ENCODE assay signal across 10 mouse cellular contexts in the genomic region with DNA sequence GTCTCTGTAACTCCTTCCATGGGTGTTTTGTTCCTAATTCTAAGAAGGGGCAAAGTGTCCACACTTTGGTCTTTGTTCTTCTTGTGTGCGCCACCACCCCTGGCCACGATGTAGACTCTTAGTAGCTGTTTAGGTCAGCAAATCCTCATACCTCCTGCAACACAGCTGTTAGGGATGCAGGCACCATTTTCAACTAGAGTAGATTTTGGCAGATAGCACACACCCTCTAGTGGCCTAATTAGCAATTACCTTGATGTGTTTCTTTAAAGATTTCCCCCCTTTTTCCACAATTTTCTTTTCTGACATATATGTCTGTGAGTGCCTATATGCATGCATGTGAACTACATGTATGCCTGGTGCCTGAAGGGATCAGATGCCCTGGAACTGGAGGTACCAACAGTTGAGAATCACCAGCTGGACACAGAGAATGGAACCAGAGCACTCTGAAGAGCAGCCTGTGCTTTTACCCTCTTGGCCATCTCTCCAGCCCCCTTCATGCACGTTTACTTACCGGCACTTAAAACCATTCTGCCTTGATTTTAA. TPM values are rescaled to one million over a fixed set of nuclear protein-coding genes. Genes with fewer than 3 reads are reported as not detected.
DNase-seq lines count a peak whose midpoint lies in the region; ATAC-seq and TF ChIP-seq lines count a peak whose summit lies in the region.
"Had no signal": no experiment of that assay in that cellular context is flagged by ENCODE, and none has a peak within 500 bp of the region (broad histone marks: within the 10 kb centered on the region; RNA-seq: fewer than 3 reads in every experiment).

No protein-coding gene starts in this region.

- peaks cover 23% of the 10 kb centered on the region for H3K36me3 ChIP-seq in limb, embryonic 14.5 days (ENCODE audit: control insufficient read depth, insufficient read depth, low read length)
- H3K36me3 ChIP-seq in limb, embryonic 10.5 days, result peaks cover 30% of the 10 kb centered on the region
- peaks cover 34 to 62% of the 10 kb centered on the region in 2 experiments for H3K36me3 ChIP-seq in CH12.LX (replicated peaks in 1 of 2; ENCODE audit: control insufficient read depth in 1 of 2, insufficient read depth in 1 of 2, low read length in 1 of 2)
- H3K36me3 ChIP-seq in embryonic facial prominence, embryonic 14.5 days (ENCODE audit: control insufficient read depth, insufficient read depth, low read length), result peaks cover 20% of the 10 kb centered on the region

- H3K4me2 ChIP-seq in limb, embryonic 14.5 days (replicated peaks; ENCODE audit: low read depth, low read length, severe bottlenecking), result no peak overlapping the region
- H3K4me2 ChIP-seq in CH12.LX (ENCODE audit: insufficient read depth, low read depth, poor library complexity, severe bottlenecking), result no peak overlapping the region
- H3K4me2 ChIP-seq in embryonic facial prominence, embryonic 14.5 days (ENCODE audit: low read depth, low read length), result no peak overlapping the region

- dilution Hi-C loops in CH12.LX (cut with MboI; ENCODE audit: extremely low pct_ligation_motif_present, extremely low pct_unique_long_range_greater_than_20kb, low sequenced_read_pairs), result no loop called here

- peak; percentile 89 for TF ChIP-seq RAD21 in CH12.LX (IDR thresholded peaks at IDR 0.05; ENCODE audit: low read depth, low read length)

- no peak overlapping the region for H3K9ac ChIP-seq in limb, embryonic 14.5 days (ENCODE audit: low read depth, low read length, severe bottlenecking)
- no peak overlapping the region for H3K9ac ChIP-seq in CH12.LX (ENCODE audit: insufficient read depth, low read depth)
- H3K9ac ChIP-seq in embryonic facial prominence, embryonic 14.5 days (ENCODE audit: low read depth, low read length), result no peak overlapping the region

- peak; percentile 87 to 90 for TF ChIP-seq CTCF in CH12.LX (conservative IDR thresholded peaks at IDR 0.05 in 1 of 2, IDR thresholded peaks at IDR 0.05 in 1 of 2; ENCODE audit: low read depth in 2 of 2, low read length in 2 of 2)

- WGBS in limb, embryonic 14.5 days, result 76% methylated on average over 4 of the region's 4 CpGs
- WGBS in limb, embryonic 10.5 days, result 83% methylated on average over 4 of the region's 4 CpGs
- WGBS in embryonic facial prominence, embryonic 14.5 days, result 74% methylated on average over 4 of the region's 4 CpGs

- no peak for TF ChIP-seq EP300 in CH12.LX (IDR thresholded peaks at IDR 0.05; ENCODE audit: low read length)

- no peaks in the 10 kb centered on the region for H3K27me3 ChIP-seq in limb, embryonic 14.5 days (ENCODE audit: control insufficient read depth, insufficient read depth, low read length)
- no peaks in the 10 kb centered on the region for H3K27me3 ChIP-seq in limb, embryonic 10.5 days (ENCODE audit: low read depth, poor library complexity, severe bottlenecking)
- no peaks in the 10 kb centered on the region for H3K27me3 ChIP-seq in CH12.LX (replicated peaks)
- no peaks in the 10 kb centered on the region for H3K27me3 ChIP-seq in embryonic facial prominence, embryonic 14.5 days (replicated peaks; ENCODE audit: control insufficient read depth, insufficient read depth, low read length)

- no peak for TF ChIP-seq POLR2A in limb, embryonic 14.5 days (IDR thresholded peaks at IDR 0.05; ENCODE audit: borderline replicate concordance, extremely low read depth, insufficient read depth, insufficient read length)
- TF ChIP-seq POLR2A in CH12.LX (IDR thresholded peaks at IDR 0.05; ENCODE audit: low read depth, low read length), result no peak

- no peak overlapping the region for H3K4me3 ChIP-seq in limb, embryonic 14.5 days (replicated peaks; ENCODE audit: low read length)
- no peak overlapping the region for H3K4me3 ChIP-seq in limb, embryonic 10.5 days
- H3K4me3 ChIP-seq in CH12.LX (replicated peaks in 1 of 3; ENCODE audit: low read depth in 2 of 3, low read length in 2 of 3, poor library complexity in 1 of 3), result no peak overlapping the region
- H3K4me3 ChIP-seq in embryonic facial prominence, embryonic 14.5 days (ENCODE audit: low read depth, low read length), result no peak overlapping the region

- no peaks in the 10 kb centered on the region for H3K9me3 ChIP-seq in limb, embryonic 14.5 days (ENCODE audit: control insufficient read depth, low read length)
- H3K9me3 ChIP-seq in limb, embryonic 10.5 days (replicated peaks), result no peaks in the 10 kb centered on the region
- H3K9me3 ChIP-seq in CH12.LX (replicated peaks; ENCODE audit: low read length), result peaks cover 2% of the 10 kb centered on the region
- H3K9me3 ChIP-seq in embryonic facial prominence, embryonic 14.5 days (ENCODE audit: control insufficient read depth, low read length), result no peaks in the 10 kb centered on the region

- DNase-seq in cerebellum, postnatal 14 days, result peak; percentile 18 to 44
- DNase-seq in cerebellum, adult 11 months, result no peak
- DNase-seq in limb, embryonic 14.5 days (ENCODE audit: low spot score), result peak; percentile 49
- DNase-seq in limb, embryonic 10.5 days (ENCODE audit: low spot score), result no peak
- peak; percentile 62 for DNase-seq in CH12.LX (ENCODE audit: extremely low read depth)
- peak; percentile 27 for DNase-seq in embryonic facial prominence, embryonic 14.5 days (ENCODE audit: low spot score)
- no peak for DNase-seq in adrenal gland, postnatal 10 days
- DNase-seq in right cerebral cortex, postnatal 14 days, result no peak
- DNase-seq: kidney, adult 8-10 months; right cerebral cortex, adult 18-20 months had no signal

- H3K79me2 ChIP-seq in CH12.LX (replicated peaks; ENCODE audit: control insufficient read depth, extremely low read depth, insufficient read depth, poor library complexity, severe bottlenecking), result peaks cover 17% of the 10 kb centered on the region

- no peak for ATAC-seq in limb, embryonic 14.5 days (ENCODE audit: low FRiP score, low read depth)
- no peak for ATAC-seq in embryonic facial prominence, embryonic 14.5 days (ENCODE audit: low read depth)

- H3K27ac ChIP-seq in limb, embryonic 14.5 days (replicated peaks; ENCODE audit: low read depth, low read length), result no peak overlapping the region
- H3K27ac ChIP-seq in limb, embryonic 10.5 days, result no peak overlapping the region
- no peak overlapping the region for H3K27ac ChIP-seq in CH12.LX (ENCODE audit: insufficient read depth, low read depth)
- H3K27ac ChIP-seq in embryonic facial prominence, embryonic 14.5 days (replicated peaks; ENCODE audit: low read depth, low read length), result no peak overlapping the region

- no peaks in the 10 kb centered on the region for H3K4me1 ChIP-seq in limb, embryonic 14.5 days (ENCODE audit: control insufficient read depth, insufficient read depth, low read length)
- H3K4me1 ChIP-seq in limb, embryonic 10.5 days, result no peaks in the 10 kb centered on the region
- peaks cover 9 to 31% of the 10 kb centered on the region in 2 experiments for H3K4me1 ChIP-seq in CH12.LX (ENCODE audit: control insufficient read depth in 1 of 2, insufficient read depth in 2 of 2)
- no peaks in the 10 kb centered on the region for H3K4me1 ChIP-seq in embryonic facial prominence, embryonic 14.5 days (ENCODE audit: control insufficient read depth, insufficient read depth, low read length)

- in situ Hi-C loops in CH12.LX (cut with MboI; ENCODE audit: low pct_ligation_motif_present, low pct_unique_long_range_greater_than_20kb, low sequenced_read_pairs), result loop anchor here (10.0 kb wide), 1 partner anchor 234 kb away; no protein-coding TSS in a partner anchor

TF ChIP-seq in CH12.LX, 34 proteins besides CTCF, POLR2A, EP300 and RAD21:
- TF ChIP-seq ZC3H11A (IDR thresholded peaks at IDR 0.05; ENCODE audit: low read depth, low read length) (peak; percentile 62), SMC3 (IDR thresholded peaks at IDR 0.05; ENCODE audit: low read depth, low read length) (peak; percentile 92), UBTF (IDR thresholded peaks at IDR 0.05; ENCODE audit: low read depth, low read length) (no peak)

RNA-seq across cellular contexts. Expression of a gene that starts 25.2 kb away (rescaled TPM):
- polyA plus RNA-seq in limb, embryonic 14.5 days (2012; rRNA removed), result 36.9 and 41.7 TPM in 2 replicates
- 45.0 and 47.9 TPM in 2 replicates for polyA plus RNA-seq in limb, embryonic 14.5 days (2014; fragmentation: Nextera tagmentation; extraction: Ambion mirVana)
- polyA plus RNA-seq in limb, embryonic 10.5 days (2016; fragmentation: Nextera tagmentation; extraction: Ambion mirVana), result 27.9 and 33.4 TPM in 2 replicates
- total RNA-seq in CH12.LX (2012; rRNA removed), result 51.3 and 63.0 TPM in 2 replicates
- total RNA-seq in CH12.LX (2014; rRNA removed), result 40.6 and 40.8 TPM in 2 replicates
- polyA plus RNA-seq in CH12.LX (2012; ENCODE audit: insufficient read length, low read depth), result 60.3 and 63.2 TPM in 2 replicates
- polyA plus RNA-seq in embryonic facial prominence, embryonic 14.5 days (2014; fragmentation: Nextera tagmentation; extraction: Ambion mirVana), result 37.8 and 42.4 TPM in 2 replicates
- 10 to 100 TPM; 36.8 to 36.9 TPM for total RNA-seq in adrenal gland, postnatal 10 days (2021)

RNA-seq across cellular contexts. Expression of a gene that starts 43.3 kb away (rescaled TPM):
- polyA plus RNA-seq in limb, embryonic 14.5 days (2012; rRNA removed), result 79.8 and 105 TPM in 2 replicates
- polyA plus RNA-seq in limb, embryonic 14.5 days (2014; fragmentation: Nextera tagmentation; extraction: Ambion mirVana), result 103 and 109 TPM in 2 replicates
- 87.5 and 91.1 TPM in 2 replicates for polyA plus RNA-seq in limb, embryonic 10.5 days (2016; fragmentation: Nextera tagmentation; extraction: Ambion mirVana)
- total RNA-seq in CH12.LX (2012; rRNA removed), result 91.2 and 97.5 TPM in 2 replicates
- 151 and 154 TPM in 2 replicates for total RNA-seq in CH12.LX (2014; rRNA removed)
- 161 and 178 TPM in 2 replicates for polyA plus RNA-seq in CH12.LX (2012; ENCODE audit: insufficient read length, low read depth)
- 88.9 and 101 TPM in 2 replicates for polyA plus RNA-seq in embryonic facial prominence, embryonic 14.5 days (2014; fragmentation: Nextera tagmentation; extraction: Ambion mirVana)
- total RNA-seq in adrenal gland, postnatal 10 days (2021), result 10 to 100 TPM; 47.5 to 51.3 TPM

RNA-seq across cellular contexts. Expression of a gene that starts 48.5 kb away (rescaled TPM):
- polyA plus RNA-seq in limb, embryonic 14.5 days (2012; rRNA removed), result 59.0 and 59.7 TPM in 2 replicates
- polyA plus RNA-seq in limb, embryonic 14.5 days (2014; fragmentation: Nextera tagmentation; extraction: Ambion mirVana), result 45.2 and 46.9 TPM in 2 replicates
- polyA plus RNA-seq in limb, embryonic 10.5 days (2016; fragmentation: Nextera tagmentation; extraction: Ambion mirVana), result 47.6 and 55.1 TPM in 2 replicates
- total RNA-seq in CH12.LX (2012; rRNA removed), result 34.0 and 38.8 TPM in 2 replicates
- 53.1 and 54.7 TPM in 2 replicates for total RNA-seq in CH12.LX (2014; rRNA removed)
- 93.8 and 104 TPM in 2 replicates for polyA plus RNA-seq in CH12.LX (2012; ENCODE audit: insufficient read length, low read depth)
- 46.9 and 55.5 TPM in 2 replicates for polyA plus RNA-seq in embryonic facial prominence, embryonic 14.5 days (2014; fragmentation: Nextera tagmentation; extraction: Ambion mirVana)
- 10 to 100 TPM; 23.2 to 27.3 TPM for total RNA-seq in adrenal gland, postnatal 10 days (2021)

Comparison
In these comparisons a context has a peak if more than half of its experiments do, and no peak if none do; other contexts are left out.
1. DNase-seq: peak in cerebellum, postnatal 14 days (2 of 2), limb, embryonic 14.5 days (single experiment), CH12.LX (single experiment) and embryonic facial prominence, embryonic 14.5 days (single experiment); none in cerebellum, adult 11 months (single experiment), limb, embryonic 10.5 days (single experiment), adrenal gland, postnatal 10 days (single experiment) and right cerebral cortex, postnatal 14 days (single experiment).